Mouse (Mus musculus): ENCODE results near the gene Vgf.

DNA sequence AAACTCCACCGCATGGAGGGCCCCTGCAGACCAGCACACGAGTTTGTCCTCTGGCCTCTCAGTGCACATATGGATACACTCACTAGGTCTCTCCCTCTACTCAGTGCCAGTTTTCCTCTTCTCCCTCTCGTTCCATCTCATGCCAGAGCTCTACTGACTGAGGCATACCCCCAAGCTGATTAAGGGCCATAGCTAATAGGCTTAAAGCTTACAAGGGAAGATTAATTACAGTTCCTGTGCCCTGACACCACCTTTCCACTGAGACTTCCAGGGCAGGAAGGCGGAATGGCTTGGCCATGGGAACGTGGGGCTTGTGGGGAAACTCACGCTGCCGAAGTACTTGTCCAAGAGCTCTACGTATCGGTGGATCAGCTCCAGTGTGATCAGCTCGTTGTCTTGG is 15.2 kb downstream of the Vgf start:
- TF ChIP-seq CTCF (conservative IDR thresholded peaks at IDR 0.05; ENCODE audit: insufficient read depth, insufficient read length, low read depth, low read length) (no peak), POLR2A (IDR thresholded peaks at IDR 0.05; ENCODE audit: low read depth, low read length) (no peak)
